Mouse (Mus musculus) MEL (cell line): ENCODE results near the gene Myo5a. TPM values are rescaled to one million over a fixed set of nuclear protein-coding genes. Genes with fewer than 3 reads are reported as not detected.

Experiments
- DNase-seq: peaks from one replicate; pipeline ENCODE4 v3.0.0; 2011; ENCODE audit warnings: low read depth, low spot score
- H3K27ac ChIP-seq: 2 replicates; pipeline ENCODE4 v1.5.1; 2012; ENCODE audit warnings: low read depth, mild to moderate bottlenecking, control low read depth, low read length, moderate library complexity; ENCODE audit not compliant: control insufficient read depth
- H3K27me3 ChIP-seq, 2 experiments: fragments of 150-350 bp in 1 of 2; sonication (generic) in 1 of 2; 2 replicates each; pipeline ENCODE4 v1.6.1; 2012; ENCODE audit warnings: low read length in 2 of 2, mild to moderate bottlenecking in 2 of 2, improper control_type of control experiment in 1 of 2, moderate library complexity in 1 of 2; ENCODE audit not compliant: insufficient read depth in 2 of 2, control insufficient read depth in 1 of 2
- H3K36me3 ChIP-seq, 2 experiments: 2 replicates each; pipeline ENCODE4 v1.6.1; 2012 to 2014; ENCODE audit warnings: low read length in 2 of 2, improper control_type of control experiment in 1 of 2, inconsistent platforms in 1 of 2, mild to moderate bottlenecking in 1 of 2; ENCODE audit not compliant: insufficient read depth in 2 of 2, control insufficient read depth in 1 of 2
- H3K4me1 ChIP-seq, 2 experiments: fragments of 150-350 bp in 1 of 2; sonication (generic) in 1 of 2; 2 replicates each; pipeline ENCODE4 v1.6.1; 2012; ENCODE audit warnings: low read length in 2 of 2, improper control_type of control experiment in 1 of 2, mild to moderate bottlenecking in 1 of 2; ENCODE audit not compliant: insufficient read depth in 2 of 2, control insufficient read depth in 1 of 2
- H3K4me3 ChIP-seq, 2 experiments: fragments of 150-350 bp in 1 of 2; sonication (generic) in 1 of 2; 2 replicates each; pipeline ENCODE4 v1.5.1; 2012; ENCODE audit warnings: low read depth in 2 of 2, low read length in 2 of 2, mild to moderate bottlenecking in 2 of 2, moderate library complexity in 2 of 2, control low read depth in 1 of 2, improper control_type of control experiment in 1 of 2; ENCODE audit not compliant: control insufficient read depth in 1 of 2, insufficient read depth in 1 of 2
- H3K79me2 ChIP-seq: 2 replicates; pipeline ENCODE4 v1.6.1; 2012; ENCODE audit warnings: mild to moderate bottlenecking, low read length, moderate library complexity; ENCODE audit not compliant: control insufficient read depth, poor library complexity, insufficient read depth
- H3K9ac ChIP-seq: 2 replicates; pipeline ENCODE4 v1.6.1; 2012; ENCODE audit warnings: low read depth, mild to moderate bottlenecking, control low read depth, low read length, moderate library complexity; ENCODE audit not compliant: control insufficient read depth, poor library complexity, severe bottlenecking
- H3K9me3 ChIP-seq: fragments of 150-350 bp; sonication (generic); replicated peaks from 2 replicates; pipeline ENCODE4 v1.6.1; 2012; ENCODE audit warnings: mild to moderate bottlenecking, low read length, improper control_type of control experiment, moderate library complexity; ENCODE audit not compliant: insufficient read depth
- CHD1 ChIP-seq: IDR thresholded peaks from 2 replicates; pipeline ENCODE4 v1.6.1; 2012; ENCODE audit warnings: low read depth, mild to moderate bottlenecking, inconsistent platforms, low read length, improper control_type of control experiment
- CHD2 ChIP-seq: IDR thresholded peaks from 2 replicates; pipeline ENCODE4 v1.6.1; 2011; ENCODE audit warnings: low read length, improper control_type of control experiment
- E2F4 ChIP-seq: IDR thresholded peaks from 2 replicates; pipeline ENCODE4 v1.6.1; 2011; ENCODE audit warnings: low read depth, low read length, improper control_type of control experiment, borderline replicate concordance
- ELF1 ChIP-seq: IDR thresholded peaks from 2 replicates; pipeline ENCODE4 v1.6.1; 2014; ENCODE audit warnings: low read depth, mild to moderate bottlenecking, inconsistent platforms, low read length, improper control_type of control experiment, moderate library complexity
- ETS1 ChIP-seq: IDR thresholded peaks from 2 replicates; pipeline ENCODE4 v1.6.1; 2012; ENCODE audit warnings: low read depth, mild to moderate bottlenecking, inconsistent platforms, low read length, improper control_type of control experiment, moderate library complexity
- KAT2A ChIP-seq: conservative IDR thresholded peaks from 2 replicates; pipeline ENCODE4 v1.6.1; 2012; ENCODE audit warnings: low read depth, low read length, improper control_type of control experiment, inconsistent platforms
- MAX ChIP-seq: IDR thresholded peaks from 2 replicates; pipeline ENCODE4 v1.6.1; 2011; ENCODE audit warnings: low read length, improper control_type of control experiment
- MAZ ChIP-seq: IDR thresholded peaks from 2 replicates; pipeline ENCODE4 v1.6.1; 2012; ENCODE audit warnings: low read depth, mild to moderate bottlenecking, inconsistent platforms, low read length, improper control_type of control experiment
- MEF2A ChIP-seq: IDR thresholded peaks from 2 replicates; pipeline ENCODE4 v1.6.1; 2014; ENCODE audit warnings: low read depth, mild to moderate bottlenecking, inconsistent platforms, low read length, improper control_type of control experiment; ENCODE audit not compliant: poor library complexity, insufficient replicate concordance, severe bottlenecking; ENCODE audit errors: extremely low read depth
- MXI1 ChIP-seq: IDR thresholded peaks from 2 replicates; pipeline ENCODE4 v1.6.1; 2011; ENCODE audit warnings: mild to moderate bottlenecking, low read depth, low read length, improper control_type of control experiment
- MYB ChIP-seq: IDR thresholded peaks from 2 replicates; pipeline ENCODE4 v1.6.1; 2011; ENCODE audit warnings: mild to moderate bottlenecking, low read depth, low read length, improper control_type of control experiment
- POLR2A ChIP-seq, 2 experiments: IDR thresholded peaks; 2 replicates each; pipeline ENCODE4 v1.6.1; 2011 to 2012; ENCODE audit warnings: low read length in 2 of 2, mild to moderate bottlenecking in 2 of 2, control low read depth in 1 of 2, improper control_type of control experiment in 1 of 2, low read depth in 1 of 2, moderate library complexity in 1 of 2; ENCODE audit not compliant: control insufficient read depth in 1 of 2, insufficient read depth in 1 of 2, poor library complexity in 1 of 2
- POLR2AphosphoS5 ChIP-seq: IDR thresholded peaks from 2 replicates; pipeline ENCODE4 v1.6.1; 2012; ENCODE audit warnings: low read depth, borderline replicate concordance, mild to moderate bottlenecking, inconsistent platforms, low read length, moderate library complexity, mixed read lengths
- RAD21 ChIP-seq: IDR thresholded peaks from 2 replicates; pipeline ENCODE4 v1.6.1; 2011; ENCODE audit warnings: mild to moderate bottlenecking, low read depth, low read length, improper control_type of control experiment
- RCOR1 ChIP-seq: IDR thresholded peaks from 2 replicates; pipeline ENCODE4 v1.6.1; 2012; ENCODE audit warnings: low read depth, mild to moderate bottlenecking, inconsistent platforms, low read length, improper control_type of control experiment
- SMC3 ChIP-seq: IDR thresholded peaks from 2 replicates; pipeline ENCODE4 v1.6.1; 2011; ENCODE audit warnings: low read depth, low read length, improper control_type of control experiment
- TBP ChIP-seq: IDR thresholded peaks from 2 replicates; pipeline ENCODE4 v1.8.0; 2011; ENCODE audit warnings: low read depth, low read length, improper control_type of control experiment
- UBTF ChIP-seq: IDR thresholded peaks from 2 replicates; pipeline ENCODE4 v1.6.1; 2012; ENCODE audit warnings: low read depth, mild to moderate bottlenecking, inconsistent platforms, low read length, improper control_type of control experiment, moderate library complexity, borderline replicate concordance; ENCODE audit not compliant: insufficient read depth
- USF1 ChIP-seq: IDR thresholded peaks from 2 replicates; pipeline ENCODE4 v1.6.1; 2014; ENCODE audit warnings: low read depth, mild to moderate bottlenecking, inconsistent platforms, low read length, improper control_type of control experiment, moderate library complexity
- ZMIZ1 ChIP-seq: IDR thresholded peaks from 2 replicates; pipeline ENCODE4 v1.6.1; 2012; ENCODE audit warnings: low read depth, mild to moderate bottlenecking, inconsistent platforms, low read length, improper control_type of control experiment, moderate library complexity
- polyA plus RNA-seq, 2 experiments: library from polyadenylated mRNA; stranded (reverse) in 1 of 2; unstranded in 1 of 2; fragments of >175 nt in 1 of 2; fragments of >200 nt in 1 of 2; gene quantifications; 2 replicates each; pipeline versions ENCODE4 v1.2.1 to v1.2.4; 2012; ENCODE audit warnings: low replicate concordance in 2 of 2, low read depth in 1 of 2; ENCODE audit not compliant: insufficient read length in 2 of 2, insufficient read depth in 1 of 2, missing spikeins in 1 of 2
- total RNA-seq: library from RNA; depleted of rRNA; stranded (reverse); fragments of 300-350 nt; gene quantifications from 2 replicates; pipeline ENCODE4 v1.2.3, GENCODE M21; 2012

Myo5a gene
- total and polyA plus RNA-seq, 3 experiments, result 18.9 to 208 (median 49.0) TPM

- no peak overlapping the region for H3K9ac ChIP-seq
- no peaks in the 10 kb centered on the region for H3K36me3 ChIP-seq
- no peaks in the 10 kb centered on the region for H3K4me1 ChIP-seq
- H3K4me3 ChIP-seq, result no peak overlapping the region
- no peak for TF ChIP-seq MYB
- TF ChIP-seq E2F4, result no peak
- no peak for TF ChIP-seq RCOR1
- TF ChIP-seq KAT2A, result no peak
- TF ChIP-seq CHD2, result no peak
- no peak for DNase-seq
- no peaks in the 10 kb centered on the region for H3K79me2 ChIP-seq
- no peaks in the 10 kb centered on the region for H3K27me3 ChIP-seq
- H3K9me3 ChIP-seq, result no peaks in the 10 kb centered on the region
- no peak overlapping the region for H3K27ac ChIP-seq
Measured at GRCm38 (mm10) chr9:75232860-75233259, 162.0 kb downstream of the Myo5a start.

- no peak for DNase-seq
- Histone ChIP-seq H3K79me2 (no peaks in the 10 kb centered on the region), H3K4me1 (no peaks in the 10 kb centered on the region), H3K27ac (no peak overlapping the region), H3K9ac (no peak overlapping the region), H3K9me3 (no peaks in the 10 kb centered on the region), H3K36me3 (no peaks in the 10 kb centered on the region), H3K27me3 (no peaks in the 10 kb centered on the region), H3K4me3 (no peak overlapping the region)
- TF ChIP-seq TBP (no peak), UBTF (no peak), RAD21 (no peak), MAX (no peak), MYB (no peak), CHD2 (no peak), CHD1 (no peak), ETS1 (no peak), POLR2AphosphoS5 (no peak), ZMIZ1 (no peak), USF1 (no peak), MAZ (no peak), POLR2A (IDR thresholded peaks at IDR 0.05; ENCODE audit: control insufficient read depth in 1 of 2, insufficient read depth in 1 of 2, low read depth in 1 of 2, low read length in 2 of 2, poor library complexity in 1 of 2) (no peak), MXI1 (no peak), MEF2A (no peak), SMC3 (no peak), ELF1 (no peak)
Measured at GRCm38 (mm10) chr9:75234271-75234741, 163.5 kb downstream of the Myo5a start.
